Mouse (Mus musculus) cerebellum, postnatal 4 days (tissue): ENCODE results near the gene Rtca.

Source experiments
- DNase-seq, 2 experiments: peaks; one replicate each; pipeline ENCODE4 v3.0.0; 2022; ENCODE audit warnings: low spot score in 2 of 2, mixed read lengths in 1 of 2

The Rtca gene

DNA sequence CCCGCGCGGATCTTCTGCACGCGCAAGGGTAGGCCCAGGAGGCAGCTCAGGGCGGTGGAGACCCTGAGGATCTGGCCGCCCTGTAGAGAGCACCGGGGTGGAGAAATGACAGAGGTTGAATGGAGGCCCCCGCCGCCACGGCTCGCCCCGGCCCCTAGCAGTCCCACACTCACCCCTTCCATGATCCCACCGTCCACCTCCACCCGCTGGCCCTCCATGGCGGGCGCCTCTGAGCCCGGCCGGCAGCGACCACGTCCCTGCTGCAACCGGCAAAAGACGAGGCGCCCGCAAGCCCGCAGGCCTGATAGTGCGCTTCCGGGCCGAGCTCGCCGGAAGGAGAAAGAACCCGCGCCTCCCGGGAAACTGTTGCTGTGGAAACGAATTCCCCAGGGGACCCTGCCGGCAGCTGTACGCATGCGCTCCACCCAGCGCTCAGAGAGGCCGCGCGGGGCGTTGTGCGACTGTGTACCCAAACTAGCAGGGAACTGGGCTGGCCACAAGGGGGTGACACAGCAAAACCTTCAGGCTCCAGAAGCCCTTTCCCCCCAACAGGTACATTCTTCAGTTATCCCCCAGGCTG lies at the start of gene Rtca:
Rtca (minus strand) TSS at position 437 of the 580 bp plus-strand sequence.
- peak; percentile 100 for DNase-seq

DNA sequence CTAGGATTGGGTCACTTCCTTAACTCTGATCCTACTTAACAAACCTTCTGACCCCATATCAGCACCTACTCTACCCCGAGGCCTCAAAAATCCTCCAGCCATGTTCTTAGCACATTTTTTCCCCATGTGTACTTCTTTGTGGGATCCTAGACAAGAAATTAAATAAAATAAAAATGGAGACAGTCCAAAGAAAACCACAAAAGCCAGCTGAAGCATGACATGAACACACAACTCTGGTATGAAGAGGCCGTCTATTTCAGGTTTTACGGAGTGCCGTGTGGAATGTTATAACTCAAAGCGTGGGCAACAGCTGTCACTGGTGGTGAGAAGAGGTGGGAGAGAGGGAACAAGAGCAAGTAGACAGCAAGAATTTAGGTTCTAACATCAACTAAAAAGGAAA lies 43.4 kb upstream of the Rtca start:
- DNase-seq: no peak

DNA sequence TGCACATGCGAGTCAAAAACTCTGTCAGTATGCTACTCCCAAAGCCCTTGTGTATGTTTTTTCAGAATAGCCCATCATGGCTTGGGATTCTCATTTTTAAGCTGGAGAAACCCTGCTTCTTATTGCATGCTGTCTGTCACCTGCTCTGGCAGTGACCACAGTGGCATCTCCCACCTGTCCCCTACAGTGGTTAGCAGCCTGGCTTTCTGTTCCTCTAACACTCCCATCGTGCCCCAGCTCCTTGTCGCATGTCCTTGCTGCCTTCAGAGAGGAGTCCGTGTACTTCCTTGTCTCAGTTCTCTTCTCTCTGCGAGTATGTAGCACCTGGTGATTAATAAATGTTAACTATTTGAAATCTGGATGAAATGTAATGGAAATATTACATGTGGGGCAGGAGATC lies 39.4 kb upstream of the Rtca start:
- DNase-seq: no peak

DNA sequence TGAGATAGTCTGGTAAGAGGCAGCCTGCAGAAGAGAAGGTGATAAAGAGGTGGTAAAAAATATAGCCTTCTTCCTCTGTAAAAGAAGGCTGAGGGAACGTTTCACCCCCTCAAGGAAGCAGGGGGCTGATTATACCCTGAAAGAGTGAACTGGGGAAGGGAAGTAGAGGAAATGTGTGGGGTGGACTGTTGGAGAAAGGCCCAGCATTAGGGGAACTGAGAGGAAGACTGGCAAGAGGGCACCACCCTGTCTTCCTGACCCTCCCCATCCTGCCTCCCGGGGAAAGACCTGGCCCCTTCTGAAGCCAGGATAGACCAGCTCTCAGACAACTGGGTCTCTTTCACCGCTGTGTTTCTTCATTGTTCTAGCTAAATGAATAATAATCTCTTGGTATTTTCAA lies 34.5 kb upstream of the Rtca start:
- DNase-seq: no peak

DNA sequence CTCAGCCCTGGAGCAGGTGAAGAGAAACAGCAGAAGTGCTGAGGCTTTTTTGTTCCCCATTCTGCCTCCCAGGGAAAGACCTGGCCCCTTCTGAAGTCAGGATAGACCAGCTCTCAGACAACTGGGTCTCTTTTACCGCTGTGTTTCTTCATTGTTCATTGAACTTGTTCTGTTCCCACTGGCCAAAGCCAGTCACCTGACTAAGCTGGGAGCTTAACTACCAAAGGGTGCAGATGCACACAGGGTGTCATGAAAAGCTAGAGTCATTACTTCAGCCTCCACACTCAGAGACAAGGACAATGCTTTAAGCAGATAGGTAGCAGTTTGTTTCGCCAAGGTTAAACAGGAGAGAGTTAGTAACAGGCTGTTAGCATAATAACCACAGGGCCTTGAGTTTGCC lies 34.1 kb upstream of the Rtca start:
- no peak for DNase-seq

DNA sequence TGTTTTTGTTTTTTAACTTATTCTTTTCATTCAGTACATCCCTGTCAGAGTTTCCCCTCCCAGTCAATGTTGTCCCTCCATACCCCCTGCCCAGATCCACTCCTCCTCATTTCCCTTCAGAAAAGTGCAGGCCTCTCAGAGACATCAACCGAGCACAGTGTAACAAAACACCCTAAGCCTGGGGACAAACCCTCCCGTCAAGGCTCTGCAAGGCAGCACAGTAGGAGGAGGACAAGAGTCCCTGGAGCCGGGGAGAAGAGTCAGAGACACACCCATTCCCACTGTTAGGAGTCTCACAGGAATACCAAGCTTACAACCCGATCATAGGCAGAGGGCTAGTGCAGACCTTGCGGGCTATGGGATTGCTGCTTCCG lies 29.2 kb upstream of the Rtca start:
- no peak for DNase-seq

DNA sequence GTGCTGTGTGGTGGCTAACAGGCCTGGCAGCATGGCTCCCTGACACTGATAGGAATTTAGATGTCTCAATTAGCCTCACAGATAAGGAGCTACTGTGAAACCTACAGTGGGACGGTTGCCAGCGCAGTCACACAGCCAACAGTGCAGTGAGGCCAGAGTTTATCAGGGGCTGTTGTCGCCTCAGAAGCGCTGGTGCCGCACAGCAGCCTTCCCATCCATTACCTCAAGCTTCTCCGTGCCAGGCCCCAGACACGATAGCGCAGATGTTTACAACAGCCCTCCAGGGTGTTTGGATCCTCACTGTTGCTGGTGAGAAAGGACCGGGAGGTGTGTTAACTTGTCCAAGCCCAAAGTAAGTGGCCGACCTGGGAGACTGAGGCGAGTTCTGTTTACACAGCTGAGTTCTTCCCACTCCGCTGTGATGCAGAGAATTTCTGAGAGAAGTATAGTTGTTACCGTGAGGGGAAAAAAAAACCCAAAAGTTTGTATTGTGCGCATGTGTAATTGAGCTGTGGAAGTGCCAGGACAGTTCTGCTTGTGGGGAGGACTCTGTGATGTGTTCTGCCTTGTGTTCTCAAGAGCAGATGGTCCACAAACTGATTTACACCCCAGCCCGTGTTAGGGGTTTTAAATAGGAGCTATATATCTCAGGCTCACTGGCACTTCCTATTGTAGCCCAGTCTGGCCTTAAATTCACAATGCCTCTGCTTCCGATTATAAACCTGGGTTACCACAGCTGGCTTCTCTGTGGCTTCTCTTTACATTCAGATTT lies 28.6 kb upstream of the Rtca start:
- DNase-seq: no peak

DNA sequence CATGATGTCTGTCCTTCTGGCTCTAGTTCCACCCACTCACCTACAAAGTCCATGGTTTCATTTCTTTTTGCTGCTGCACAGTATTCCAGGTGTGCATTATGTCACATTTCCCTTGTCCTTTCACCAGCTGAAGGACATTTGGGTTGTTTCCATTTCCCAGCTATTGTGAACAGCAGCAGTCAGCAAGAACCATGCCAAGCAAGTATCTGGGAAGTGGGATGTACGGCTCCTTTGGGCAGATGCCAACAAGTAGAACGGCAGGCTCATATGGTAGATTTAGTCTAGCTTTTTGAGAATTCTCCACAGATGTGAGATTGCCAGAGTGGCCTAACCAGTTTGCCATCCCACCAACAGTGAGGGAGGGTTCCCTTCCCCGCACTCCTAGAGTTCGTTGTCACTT lies 22.8 kb upstream of the Rtca start:
- DNase-seq: no peak

DNA sequence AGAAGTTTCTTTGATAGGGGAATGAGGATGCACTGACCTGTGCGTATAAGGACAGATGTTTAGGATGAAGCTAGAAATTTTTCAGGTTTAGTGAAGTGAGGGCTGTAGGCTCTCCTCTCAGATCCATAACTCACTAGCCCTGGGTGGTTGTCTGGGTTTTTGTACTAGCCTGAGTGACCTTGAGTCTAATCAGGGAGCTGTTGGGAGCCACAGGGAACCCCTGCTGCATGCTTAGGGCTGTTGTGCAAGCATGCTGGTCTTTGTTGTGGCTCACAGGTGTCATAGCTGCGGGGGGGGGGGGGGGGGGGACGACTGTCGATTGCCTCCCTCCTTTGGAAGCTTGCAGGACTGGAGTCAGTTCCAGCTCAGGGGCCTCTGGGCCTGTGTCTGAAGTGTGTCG lies 21.7 kb upstream of the Rtca start:
- no peak for DNase-seq

DNA sequence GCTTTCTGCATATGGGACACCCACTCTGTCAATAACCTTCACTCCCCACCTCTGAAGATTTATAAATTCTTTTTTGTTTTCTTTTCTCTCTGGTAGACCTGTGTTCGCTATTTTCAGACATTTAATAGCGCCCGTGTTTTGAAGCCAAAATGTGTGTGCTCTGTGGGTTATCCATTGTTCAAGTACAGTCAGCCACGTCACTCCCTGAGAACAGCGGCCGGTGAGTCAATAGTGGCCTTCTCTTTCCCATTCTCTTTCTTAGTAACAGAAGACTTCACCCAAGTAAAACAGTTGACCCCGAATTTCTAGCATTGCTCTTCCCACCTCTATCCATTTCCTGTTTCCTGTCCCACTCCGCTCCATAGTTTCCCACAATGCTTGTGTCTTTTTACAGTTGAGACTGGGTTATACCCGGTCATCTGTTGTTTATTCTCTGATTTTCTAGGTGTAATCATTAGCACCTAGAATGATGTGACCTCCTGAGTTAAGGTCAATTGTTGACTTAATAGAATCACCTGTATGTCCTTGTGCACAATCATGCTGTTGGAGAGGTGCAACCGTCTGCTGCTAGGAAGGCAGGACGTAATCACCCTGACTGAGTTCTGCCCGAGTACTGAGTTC lies 12.2 kb upstream of the Rtca start:
- DNase-seq: no peak

DNA sequence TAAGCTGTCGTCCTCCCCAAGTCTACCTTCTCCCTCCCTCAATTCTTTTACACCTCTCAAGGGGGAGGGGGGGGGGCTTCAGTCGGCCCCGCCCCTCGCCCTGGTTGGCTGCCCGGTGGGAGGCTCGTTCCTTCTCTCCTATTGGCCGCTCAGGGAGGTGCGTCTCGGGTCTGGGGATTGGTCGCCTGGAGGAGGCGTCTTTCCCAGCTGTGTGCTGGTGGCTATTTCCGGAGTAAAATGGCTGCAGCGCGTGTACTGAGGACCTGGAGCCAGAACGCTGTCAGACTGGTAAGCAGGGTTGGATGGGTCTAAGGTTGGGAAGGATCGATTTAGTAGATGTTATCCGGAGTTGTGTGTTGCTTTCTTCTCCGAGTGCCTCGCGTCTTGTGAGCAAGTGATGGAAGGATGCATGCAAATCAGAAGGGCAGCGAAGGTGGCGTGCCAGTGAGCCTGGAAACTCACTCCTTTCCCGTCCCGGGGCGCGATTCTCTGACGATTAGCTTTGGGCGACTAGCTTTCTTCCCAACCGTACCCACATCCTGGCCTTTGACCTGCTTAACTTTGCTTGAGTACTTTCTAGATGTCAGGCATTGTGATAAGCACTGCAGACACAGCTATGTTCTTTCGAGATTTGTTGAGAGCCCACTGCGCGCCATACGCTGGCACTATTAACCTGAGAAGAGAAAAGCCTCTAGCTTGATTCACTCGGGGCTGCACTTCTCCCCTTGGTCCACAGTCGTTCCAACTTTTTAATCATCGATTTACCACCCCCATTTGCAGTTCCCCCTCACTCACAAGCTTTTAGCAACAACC lies 5.1 kb upstream of the Rtca start, which contains the start of gene Dbt:
Dbt (plus strand) TSS at position 167 of the 813 bp plus-strand sequence.
- peak; percentile 63 to 80 for DNase-seq

DNA sequence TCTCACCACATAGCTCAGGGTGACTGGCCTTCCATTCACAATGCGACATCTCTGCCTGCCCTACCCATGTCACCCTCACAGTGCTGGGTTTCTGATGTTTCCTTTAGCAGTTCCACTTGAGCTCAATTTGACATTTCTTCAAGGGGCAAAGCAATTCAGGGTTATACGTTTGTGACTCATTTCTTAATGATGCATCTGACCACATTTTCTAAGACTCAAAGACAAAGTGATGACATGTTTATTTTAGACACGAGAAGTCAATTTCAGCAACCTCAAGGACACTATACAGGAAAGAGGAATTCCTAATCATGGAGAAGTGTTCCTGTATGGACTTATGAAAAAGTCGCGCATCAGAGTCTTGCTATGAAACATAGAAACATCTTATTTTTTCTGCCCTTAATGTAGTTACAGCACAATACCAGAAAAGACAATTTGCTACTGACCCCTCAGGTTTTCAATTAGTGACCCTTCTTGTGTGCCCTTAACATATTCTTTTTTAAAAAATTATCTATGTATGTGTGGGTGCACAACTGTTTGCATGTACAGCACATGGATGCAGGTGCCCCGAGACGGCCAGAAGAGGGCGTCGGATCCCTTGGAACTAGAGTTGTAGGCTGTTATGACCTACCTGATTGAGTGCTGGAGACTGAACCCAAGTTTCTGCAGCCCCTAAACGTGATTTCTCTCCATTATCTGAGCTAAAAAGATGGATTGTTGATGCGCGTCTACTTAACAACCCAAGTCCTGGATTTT lies 4.3 kb upstream of the Rtca start:
- peak in 1 of 2 experiments; percentile 37 for DNase-seq

DNA sequence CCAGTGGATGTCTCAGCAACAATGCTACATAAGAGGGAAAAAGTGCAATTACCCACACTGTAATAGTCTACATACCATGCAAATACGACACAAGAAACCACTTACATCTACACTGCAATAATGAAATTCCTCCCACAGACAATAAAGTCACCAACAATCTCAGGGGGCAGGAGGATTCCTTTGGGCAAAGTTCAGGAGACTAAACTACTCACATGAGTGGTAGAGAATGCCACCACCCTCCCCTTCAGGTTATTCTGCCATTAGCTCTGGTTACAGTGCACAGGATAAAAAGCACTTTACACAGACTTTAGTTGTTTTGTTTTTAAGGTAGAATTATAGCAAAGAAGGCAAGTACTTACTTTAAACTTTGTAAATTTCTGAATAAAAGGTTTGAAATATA lies 12.3 kb downstream of the Rtca start:
- DNase-seq: no peak

DNA sequence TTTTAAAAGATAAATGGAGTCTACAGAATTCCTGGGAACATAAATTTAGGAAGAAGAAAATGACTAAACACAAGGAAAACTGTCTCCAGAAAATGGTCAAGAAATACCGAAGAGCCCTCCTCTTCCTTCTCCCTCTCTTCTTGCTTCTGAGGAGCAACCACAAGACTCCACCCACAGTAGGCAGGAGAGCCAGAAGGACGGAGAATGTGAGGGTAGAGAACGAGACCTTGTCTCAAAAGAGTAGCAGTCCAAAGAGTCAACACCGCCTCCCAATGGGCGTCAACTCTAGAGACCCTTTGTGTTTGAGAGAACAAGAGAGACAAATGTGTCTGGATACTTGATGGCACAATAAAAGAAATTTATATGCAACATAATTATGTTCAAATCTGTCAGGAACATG lies 14.3 kb downstream of the Rtca start:
- DNase-seq: no peak

DNA sequence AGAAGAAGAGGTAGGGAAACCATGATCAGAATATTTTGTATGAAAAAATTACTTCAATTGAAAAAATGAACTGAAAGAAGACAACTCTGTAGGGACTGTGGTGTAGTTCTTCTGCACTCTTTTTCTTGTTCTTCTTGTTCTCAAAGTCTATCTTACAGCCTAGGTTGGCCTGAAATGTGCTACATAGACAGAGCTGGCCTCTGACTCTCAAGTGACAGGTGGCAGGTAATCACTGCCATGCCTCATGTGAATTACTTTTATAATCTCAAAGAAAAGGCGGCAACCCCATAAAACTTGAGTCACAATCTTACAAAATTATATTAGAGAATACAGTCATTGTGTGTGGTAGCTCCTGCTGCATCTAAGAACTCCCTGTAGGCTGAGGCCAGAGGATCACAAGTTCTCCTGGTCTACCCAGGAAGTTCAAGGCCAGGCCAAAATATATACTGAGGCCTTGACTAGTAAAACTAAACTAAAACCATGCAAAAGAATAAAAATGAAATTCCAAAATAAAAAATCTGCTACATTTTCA lies 16.0 kb downstream of the Rtca start:
- no peak for DNase-seq

DNA sequence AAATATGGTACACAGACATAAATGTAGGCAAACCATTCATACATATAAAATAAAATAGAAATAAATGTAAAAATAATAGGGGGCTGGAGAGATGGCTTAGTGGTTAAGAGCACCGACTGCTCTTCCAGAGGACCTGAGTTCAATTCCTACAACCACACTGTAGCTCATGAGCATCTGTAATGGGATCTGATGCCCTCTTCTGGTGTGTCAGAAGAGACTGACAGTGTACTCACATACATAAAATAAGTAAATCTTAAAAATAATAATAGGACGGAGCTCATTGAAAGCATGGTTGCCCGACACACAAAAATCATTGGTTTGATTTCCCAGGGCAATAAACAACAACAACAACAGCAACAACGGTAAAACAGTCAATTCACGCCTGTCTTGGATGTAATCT lies 17.1 kb downstream of the Rtca start:
- no peak for DNase-seq

DNA sequence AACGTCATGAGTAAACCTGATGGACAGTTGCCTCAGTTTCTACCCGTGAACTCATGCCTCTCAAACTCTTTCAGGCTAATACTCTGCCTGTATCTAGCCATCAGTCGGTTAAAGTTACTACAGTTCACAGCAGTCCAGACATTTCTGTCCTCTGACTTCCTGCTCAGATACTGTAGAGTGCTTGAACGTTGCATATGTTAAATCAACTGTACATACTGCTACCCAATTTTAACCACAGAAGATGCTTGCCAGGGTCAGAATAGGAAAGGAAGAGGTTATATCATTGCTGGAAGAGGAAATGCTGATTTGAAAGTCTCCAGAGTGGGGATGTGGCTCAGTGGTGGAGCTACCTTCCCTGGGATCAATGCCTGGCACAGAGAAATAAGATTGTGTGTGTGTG lies 24.7 kb downstream of the Rtca start:
- no peak for DNase-seq

DNA sequence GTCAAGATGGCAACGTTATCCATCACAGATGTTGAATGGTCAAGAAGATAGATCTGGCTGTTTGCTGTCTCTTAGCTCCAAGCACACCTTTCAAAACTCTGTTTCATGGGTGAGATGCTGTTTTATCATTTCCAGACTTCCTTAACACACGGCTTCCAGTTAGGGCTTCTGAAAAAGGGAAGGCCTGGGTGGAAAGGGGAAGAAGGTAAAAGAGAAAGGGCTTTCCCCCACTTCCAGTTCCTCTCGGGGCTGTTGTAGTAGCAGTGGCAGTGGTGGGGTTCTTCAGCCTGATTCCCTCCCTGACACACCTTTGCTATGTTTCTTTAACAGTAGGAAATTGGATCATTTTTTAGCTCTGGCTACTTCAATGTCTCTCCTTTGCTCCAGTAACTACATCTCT lies 25.3 kb downstream of the Rtca start:
- DNase-seq: no peak

DNA sequence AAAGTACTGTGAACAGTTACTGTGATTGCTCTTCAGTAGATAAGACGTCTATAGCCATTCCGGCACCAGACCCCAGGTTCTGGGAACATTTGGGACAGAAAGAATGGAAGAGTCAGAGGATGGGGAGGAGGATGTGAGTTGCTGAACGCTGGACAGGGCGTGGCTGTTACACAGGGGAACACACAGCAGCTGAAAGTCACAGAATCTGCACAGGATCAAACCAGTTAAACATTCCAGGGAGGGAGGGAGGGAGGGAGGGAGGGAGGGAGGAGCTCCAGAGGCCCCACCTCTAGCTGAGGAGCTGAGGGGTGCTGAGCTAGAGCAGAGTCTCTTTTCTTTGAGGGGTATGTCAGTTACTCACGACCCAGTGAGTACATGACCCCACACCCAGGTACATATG lies 27.1 kb downstream of the Rtca start:
- no peak for DNase-seq

DNA sequence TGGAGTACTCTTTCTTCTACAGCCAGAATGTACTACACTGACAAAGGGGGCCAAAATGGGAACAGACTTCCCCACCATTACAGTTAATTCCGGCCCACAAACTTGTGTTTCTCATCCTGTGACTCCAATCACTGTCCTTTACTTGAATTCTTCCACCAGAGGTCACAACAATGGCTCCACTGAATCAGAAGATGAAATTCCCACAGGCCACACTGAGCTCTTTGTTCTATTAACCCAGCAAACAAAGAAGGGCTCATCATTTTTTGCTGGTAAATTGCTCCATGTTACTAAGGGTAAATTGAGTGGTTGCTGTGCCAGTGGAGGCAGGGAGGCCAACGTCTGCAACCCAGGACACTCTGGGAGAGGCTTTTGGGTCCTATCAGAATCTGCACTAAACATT lies 27.9 kb downstream of the Rtca start:
- no peak for DNase-seq

DNA sequence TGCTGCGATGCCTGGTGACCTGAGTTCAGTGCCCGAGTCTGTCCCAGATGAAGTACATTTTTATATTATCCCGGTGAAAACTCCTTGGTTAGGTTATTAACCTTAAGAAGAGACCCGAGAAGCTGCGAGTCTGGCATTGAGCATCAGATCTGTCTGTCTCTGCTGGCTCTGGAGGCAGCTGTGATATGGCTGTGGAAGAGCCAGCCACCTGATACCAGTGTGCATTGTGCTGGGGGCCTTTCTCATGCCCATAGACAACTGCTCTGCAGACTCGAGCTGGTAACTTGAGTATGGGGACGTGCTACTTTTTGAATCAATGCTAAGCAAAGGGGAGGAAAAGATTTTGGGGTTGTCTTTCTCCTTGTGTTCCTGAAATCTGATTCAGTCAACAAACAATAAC lies 30.7 kb downstream of the Rtca start:
- DNase-seq: no peak
